ENCODE assay signal across 23 mouse cellular contexts in the genomic region with DNA sequence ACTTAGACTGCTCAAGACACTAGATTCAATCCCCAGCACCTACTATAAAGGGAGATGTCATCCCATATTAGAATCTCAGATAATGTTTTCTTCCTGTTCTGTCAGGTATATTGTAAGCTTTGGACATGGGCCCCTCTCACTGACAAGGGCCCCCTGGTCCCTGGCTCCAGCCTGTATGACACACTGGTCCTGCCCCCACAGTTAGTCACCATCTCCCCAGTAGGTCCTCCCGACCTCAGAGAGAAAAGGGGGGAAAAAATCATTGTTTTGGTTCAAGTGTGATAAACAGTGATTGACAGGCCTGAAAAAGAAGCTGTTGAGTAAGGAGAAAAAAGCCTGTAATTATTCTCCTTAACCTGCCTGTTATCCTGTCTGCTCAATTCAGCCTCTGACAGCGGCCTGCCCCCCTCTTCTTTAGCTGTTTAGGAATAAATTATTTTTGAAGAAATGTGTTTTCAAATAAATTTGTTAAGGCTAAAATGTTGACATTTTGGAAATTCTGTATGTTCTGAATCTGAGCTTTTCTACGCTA. TPM values are rescaled to one million over a fixed set of nuclear protein-coding genes. Genes with fewer than 3 reads are reported as not detected.
DNase-seq lines count a peak whose midpoint lies in the region; ATAC-seq lines count a peak whose summit lies in the region.
"Had no signal": no experiment of that assay in that cellular context is flagged by ENCODE, and none has a peak within 500 bp of the region (broad histone marks: within the 10 kb centered on the region; RNA-seq: fewer than 3 reads in every experiment).

No protein-coding gene starts in this region.

- peaks cover 15% of the 10 kb centered on the region for H3K4me1 ChIP-seq in midbrain, embryonic 10.5 days
- peaks cover 7% of the 10 kb centered on the region for H3K4me1 ChIP-seq in midbrain, embryonic 15.5 days
- H3K4me1 ChIP-seq in midbrain, embryonic 14.5 days (ENCODE audit: control insufficient read depth, insufficient read depth, low read length), result peaks cover 4% of the 10 kb centered on the region; the same call in 1 of the 2 replicates
- peaks cover 12% of the 10 kb centered on the region for H3K4me1 ChIP-seq in midbrain, embryonic 13.5 days (replicated peaks)
- peaks cover 16% of the 10 kb centered on the region for H3K4me1 ChIP-seq in forebrain, embryonic 15.5 days
- H3K4me1 ChIP-seq: heart, embryonic 12.5 days; heart, embryonic 15.5 days; hindbrain, embryonic 13.5 days; intestine, embryonic 15.5 days had no signal

- no peak overlapping the region for H3K4me2 ChIP-seq in midbrain, embryonic 15.5 days
- no peak overlapping the region for H3K4me2 ChIP-seq in midbrain, embryonic 14.5 days (ENCODE audit: low read length)
- H3K4me2 ChIP-seq in midbrain, embryonic 13.5 days (replicated peaks), result no peak overlapping the region
- H3K4me2 ChIP-seq in forebrain, embryonic 15.5 days (replicated peaks), result no peak overlapping the region
- H3K4me2 ChIP-seq: heart, embryonic 12.5 days; heart, embryonic 15.5 days; hindbrain, embryonic 13.5 days; intestine, embryonic 15.5 days had no signal

- H3K27ac ChIP-seq in midbrain, embryonic 10.5 days (replicated peaks), result no peak overlapping the region
- H3K27ac ChIP-seq in midbrain, embryonic 15.5 days, result no peak overlapping the region
- H3K27ac ChIP-seq in midbrain, embryonic 14.5 days (replicated peaks; ENCODE audit: low read depth, low read length), result no peak overlapping the region
- no peak overlapping the region for H3K27ac ChIP-seq in midbrain, embryonic 13.5 days
- H3K27ac ChIP-seq in forebrain, embryonic 15.5 days (replicated peaks), result peak overlapping the region; percentile 31; the same call in 1 of the 2 replicates
- H3K27ac ChIP-seq: heart, embryonic 15.5 days; hindbrain, embryonic 10.5 days; hindbrain, embryonic 13.5 days; intestine, embryonic 15.5 days had no signal

- no peak for ATAC-seq in midbrain, embryonic 15.5 days (replicated peaks)
- ATAC-seq in midbrain, embryonic 14.5 days (ENCODE audit: low FRiP score, low TSS enrichment), result no peak
- no peak for ATAC-seq in midbrain, embryonic 13.5 days
- peak; percentile 74 for ATAC-seq in forebrain, embryonic 15.5 days (replicated peaks)
- ATAC-seq: CD4-positive, CD25-positive, alpha-beta regulatory T cell, adult 4 months; hindbrain, embryonic 16.5 days; intestine, embryonic 15.5 days had no signal

- H3K36me3 ChIP-seq in midbrain, embryonic 10.5 days, result no peaks in the 10 kb centered on the region
- H3K36me3 ChIP-seq in midbrain, embryonic 15.5 days (replicated peaks), result no peaks in the 10 kb centered on the region
- H3K36me3 ChIP-seq in midbrain, embryonic 14.5 days (ENCODE audit: control insufficient read depth, insufficient read depth, low read length), result no peaks in the 10 kb centered on the region
- H3K36me3 ChIP-seq in midbrain, embryonic 13.5 days, result no peaks in the 10 kb centered on the region
- H3K36me3 ChIP-seq in forebrain, embryonic 15.5 days, result no peaks in the 10 kb centered on the region
- H3K36me3 ChIP-seq: heart, embryonic 12.5 days; heart, embryonic 15.5 days; hindbrain, embryonic 10.5 days; hindbrain, embryonic 13.5 days; intestine, embryonic 15.5 days had no signal

- no peak overlapping the region for H3K9ac ChIP-seq in midbrain, embryonic 15.5 days
- no peak overlapping the region for H3K9ac ChIP-seq in midbrain, embryonic 14.5 days (replicated peaks; ENCODE audit: low read length)
- H3K9ac ChIP-seq in midbrain, embryonic 13.5 days (replicated peaks), result no peak overlapping the region
- no peak overlapping the region for H3K9ac ChIP-seq in forebrain, embryonic 15.5 days (replicated peaks)
- H3K9ac ChIP-seq: heart, embryonic 12.5 days; heart, embryonic 15.5 days; hindbrain, embryonic 13.5 days; intestine, embryonic 15.5 days had no signal

- no peak overlapping the region for H3K4me3 ChIP-seq in midbrain, embryonic 10.5 days
- no peak overlapping the region for H3K4me3 ChIP-seq in midbrain, embryonic 15.5 days
- no peak overlapping the region for H3K4me3 ChIP-seq in midbrain, embryonic 14.5 days (replicated peaks; ENCODE audit: low read depth, low read length)
- H3K4me3 ChIP-seq in midbrain, embryonic 13.5 days (replicated peaks), result no peak overlapping the region
- H3K4me3 ChIP-seq in forebrain, embryonic 15.5 days, result no peak overlapping the region
- H3K4me3 ChIP-seq: heart, embryonic 12.5 days; heart, embryonic 15.5 days; hindbrain, embryonic 10.5 days; hindbrain, embryonic 13.5 days; intestine, embryonic 15.5 days had no signal

- peaks cover 24% of the 10 kb centered on the region; the same call in 1 of the 2 replicates for H3K27me3 ChIP-seq in midbrain, embryonic 10.5 days (ENCODE audit: low read depth, poor library complexity, severe bottlenecking)
- H3K27me3 ChIP-seq in midbrain, embryonic 15.5 days (replicated peaks), result no peaks in the 10 kb centered on the region; the same call in 1 of the 2 replicates
- H3K27me3 ChIP-seq in midbrain, embryonic 14.5 days (ENCODE audit: control insufficient read depth, insufficient read depth, low read length), result no peaks in the 10 kb centered on the region
- 0 out of 2 replicates have a peak, but pooled peaks cover 5% of the 10 kb centered on the region for H3K27me3 ChIP-seq in midbrain, embryonic 13.5 days
- H3K27me3 ChIP-seq in forebrain, embryonic 15.5 days, result no peaks in the 10 kb centered on the region
- H3K27me3 ChIP-seq: heart, embryonic 12.5 days; heart, embryonic 15.5 days; intestine, embryonic 15.5 days had no signal

- no peaks in the 10 kb centered on the region for H3K9me3 ChIP-seq in midbrain, embryonic 10.5 days (replicated peaks)
- no peaks in the 10 kb centered on the region for H3K9me3 ChIP-seq in midbrain, embryonic 15.5 days
- H3K9me3 ChIP-seq in midbrain, embryonic 14.5 days (ENCODE audit: control insufficient read depth, low read length), result no peaks in the 10 kb centered on the region
- no peaks in the 10 kb centered on the region for H3K9me3 ChIP-seq in midbrain, embryonic 13.5 days
- no peaks in the 10 kb centered on the region for H3K9me3 ChIP-seq in forebrain, embryonic 15.5 days
- H3K9me3 ChIP-seq: heart, embryonic 12.5 days; heart, embryonic 15.5 days; hindbrain, embryonic 10.5 days; hindbrain, embryonic 13.5 days; intestine, embryonic 15.5 days had no signal

- peak; percentile 27 for DNase-seq in midbrain, embryonic 10.5 days (ENCODE audit: low spot score)
- DNase-seq in midbrain, embryonic 14.5 days, result peak; percentile 6
- DNase-seq in lung, postnatal 25 days (ENCODE audit: low spot score), result no peak
- no peak for DNase-seq in layer of hippocampus, postnatal 10 days (ENCODE audit: low spot score in 2 of 2)
- DNase-seq: adrenal gland, adult 2 months; adrenal gland, postnatal 14 days; cerebellum, adult 18-20 months; cerebellum, adult 9-10 months; cerebellum, postnatal 14 days; gastrocnemius, postnatal 25 days; heart, adult 18-20 months; heart, postnatal 10 days; heart, postnatal 36 days had no signal

- WGBS in midbrain, embryonic 10.5 days, result 50% methylated on average over 3 of the region's 3 CpGs
- WGBS in midbrain, embryonic 15.5 days, result 41% methylated on average over 3 of the region's 3 CpGs
- WGBS in midbrain, embryonic 14.5 days, result 24% methylated on average over 3 of the region's 3 CpGs
- WGBS in midbrain, embryonic 13.5 days, result 36% methylated on average over 3 of the region's 3 CpGs
- 22% methylated on average over 3 of the region's 3 CpGs for WGBS in forebrain, embryonic 15.5 days

RNA-seq across cellular contexts. Expression of gene Ccnq, which starts 14.6 kb away (rescaled TPM):
- 39.5 and 40.5 TPM in 2 replicates for polyA plus RNA-seq in midbrain, embryonic 10.5 days (2016; fragmentation: Nextera tagmentation; extraction: Ambion mirVana)
- polyA plus RNA-seq in midbrain, embryonic 15.5 days (2015; fragmentation: Nextera tagmentation; extraction: Ambion mirVana), result 27.7 and 29.9 TPM in 2 replicates
- polyA plus RNA-seq in midbrain, embryonic 14.5 days (2014; fragmentation: Nextera tagmentation; extraction: Ambion mirVana), result 34.9 and 35.2 TPM in 2 replicates
- 33.2 and 34.3 TPM in 2 replicates for polyA plus RNA-seq in midbrain, embryonic 13.5 days (2015; fragmentation: Nextera tagmentation; extraction: Ambion mirVana)
- 36.4 and 40.4 TPM in 2 replicates for polyA plus RNA-seq in forebrain, embryonic 15.5 days (2015; fragmentation: Nextera tagmentation; extraction: Ambion mirVana)
- 10 to 100 TPM; 16.2 to 19.4 TPM for total RNA-seq in layer of hippocampus, postnatal 10 days (2021)

RNA-seq across cellular contexts. Expression of gene Nlk, which starts 39.8 kb away (rescaled TPM):
- polyA plus RNA-seq in midbrain, embryonic 10.5 days (2016; fragmentation: Nextera tagmentation; extraction: Ambion mirVana), result 18.5 and 21.1 TPM in 2 replicates
- polyA plus RNA-seq in midbrain, embryonic 15.5 days (2015; fragmentation: Nextera tagmentation; extraction: Ambion mirVana), result 25.3 and 26.7 TPM in 2 replicates
- 30.0 and 35.7 TPM in 2 replicates for polyA plus RNA-seq in midbrain, embryonic 14.5 days (2014; fragmentation: Nextera tagmentation; extraction: Ambion mirVana)
- 30.7 and 33.5 TPM in 2 replicates for polyA plus RNA-seq in midbrain, embryonic 13.5 days (2015; fragmentation: Nextera tagmentation; extraction: Ambion mirVana)
- polyA plus RNA-seq in forebrain, embryonic 15.5 days (2015; fragmentation: Nextera tagmentation; extraction: Ambion mirVana), result 31.8 and 31.9 TPM in 2 replicates
- total RNA-seq in layer of hippocampus, postnatal 10 days (2021), result 10 to 100 TPM; 36.9 to 41.9 TPM

Comparison
In these comparisons a context has a peak if more than half of its experiments do, and no peak if none do; other contexts are left out.
1. DNase-seq: peak in midbrain, embryonic 10.5 days (single experiment) and midbrain, embryonic 14.5 days (single experiment); none in lung, postnatal 25 days (single experiment) and layer of hippocampus, postnatal 10 days (0 of 2).